Mouse (Mus musculus): Measurements from ENCODE around the gene Add3.

DNA sequence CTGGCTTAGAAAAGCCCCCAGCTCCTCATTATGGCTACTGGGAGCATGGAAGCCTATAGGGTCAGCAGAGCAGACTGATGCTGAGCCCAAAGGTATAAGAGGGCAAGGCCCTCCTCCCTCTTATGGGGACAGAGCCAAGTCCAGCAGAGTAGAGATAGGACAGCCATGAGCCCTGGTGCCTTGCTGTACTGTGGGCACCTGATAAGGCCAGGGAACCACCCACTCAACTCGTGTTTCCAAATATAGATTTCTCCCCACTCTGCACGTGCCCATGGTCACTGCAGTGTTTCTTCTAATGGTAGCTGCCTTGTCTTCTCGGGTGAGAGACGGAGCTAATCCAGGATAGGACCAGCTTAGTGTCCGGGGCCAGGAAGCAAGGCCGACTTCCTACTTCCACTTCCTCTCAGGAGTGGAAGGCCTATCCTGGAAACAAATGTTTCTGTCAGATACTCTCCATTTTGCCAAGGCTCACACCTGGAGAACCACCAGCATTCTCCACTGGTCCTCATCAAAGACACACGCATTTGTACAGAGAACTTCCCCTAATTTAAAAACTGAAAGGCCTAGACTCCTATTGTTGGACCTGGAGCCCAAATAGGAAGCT lies 116.8 kb downstream of the Add3 start:
- no peak for TF ChIP-seq POLR2A (IDR thresholded peaks at IDR 0.05; ENCODE audit: low read depth, low read length)
- TF ChIP-seq CTCF (IDR thresholded peaks at IDR 0.05; ENCODE audit: borderline replicate concordance, insufficient read depth, low read length), result no peak

Data from embryonic fibroblast, embryonic 13.5 days (primary cell).